Comparison of ENCODE assay signal across 32 mouse cellular contexts in genomic region chr3:133880626-133881025, GRCm38 (mm10).
DNase-seq lines count a peak whose midpoint lies in the region; ATAC-seq and TF ChIP-seq lines count a peak whose summit lies in the region.
"Had no signal": no experiment of that assay in that cellular context is flagged by ENCODE, and none has a peak within 500 bp of the region (broad histone marks: within the 10 kb centered on the region; RNA-seq: fewer than 3 reads in every experiment).

No protein-coding gene starts in this region.

- intact Hi-C loops in left cerebral cortex, postnatal 4 days (cut with DNase I) = no loop called here

- no peak overlapping the region for H3K4me2 ChIP-seq in lung, embryonic 14.5 days
- H3K4me2 ChIP-seq in embryonic facial prominence, embryonic 11.5 days (ENCODE audit: low read depth, low read length) = no peak overlapping the region
- H3K4me2 ChIP-seq: embryonic facial prominence, embryonic 13.5 days; heart, embryonic 13.5 days; hindbrain, embryonic 14.5 days; limb, embryonic 13.5 days; liver, embryonic 11.5 days; midbrain, embryonic 13.5 days; neural tube, embryonic 13.5 days had no signal

- no peak overlapping the region for H3K27ac ChIP-seq in lung, embryonic 14.5 days (ENCODE audit: low read depth)
- no peak overlapping the region for H3K27ac ChIP-seq in embryonic facial prominence, embryonic 11.5 days (replicated peaks; ENCODE audit: low read depth, low read length)
- H3K27ac ChIP-seq: embryonic facial prominence, embryonic 13.5 days; heart, embryonic 13.5 days; hindbrain, embryonic 14.5 days; limb, embryonic 13.5 days; midbrain, embryonic 13.5 days; neural tube, embryonic 13.5 days; stomach, postnatal 0 days had no signal

- no peaks in the 10 kb centered on the region for H3K36me3 ChIP-seq in lung, embryonic 14.5 days (ENCODE audit: insufficient read depth)
- H3K36me3 ChIP-seq in embryonic facial prominence, embryonic 11.5 days (replicated peaks; ENCODE audit: control insufficient read depth, insufficient read depth, low read depth, low read length) = no peaks in the 10 kb centered on the region
- H3K36me3 ChIP-seq: embryonic facial prominence, embryonic 13.5 days; heart, embryonic 13.5 days; limb, embryonic 13.5 days; midbrain, embryonic 13.5 days; neural tube, embryonic 13.5 days had no signal

- no peaks in the 10 kb centered on the region for H3K27me3 ChIP-seq in lung, embryonic 14.5 days (ENCODE audit: insufficient read depth, low read length)
- no peaks in the 10 kb centered on the region for H3K27me3 ChIP-seq in embryonic facial prominence, embryonic 11.5 days (ENCODE audit: control insufficient read depth, insufficient read depth, low read length)
- H3K27me3 ChIP-seq: embryonic facial prominence, embryonic 13.5 days; heart, embryonic 13.5 days; limb, embryonic 13.5 days; midbrain, embryonic 13.5 days; neural tube, embryonic 13.5 days had no signal

- no peak overlapping the region for H3K4me3 ChIP-seq in lung, embryonic 14.5 days (ENCODE audit: low read depth, low read length)
- H3K4me3 ChIP-seq in embryonic facial prominence, embryonic 11.5 days (ENCODE audit: low read depth, low read length) = no peak overlapping the region
- H3K4me3 ChIP-seq: embryonic facial prominence, embryonic 13.5 days; erythroblast, embryonic 14.5 days; heart, embryonic 13.5 days; limb, embryonic 13.5 days; megakaryocyte, embryonic 14.5 days; midbrain, embryonic 13.5 days; neural tube, embryonic 13.5 days had no signal

- peak; percentile 7 for DNase-seq in lung, embryonic 14.5 days
- DNase-seq in lung, postnatal 10 days = no peak
- peak; percentile 26 for DNase-seq in embryo, embryonic 10 days (ENCODE audit: low spot score)
- peak; percentile 32 for DNase-seq in embryonic facial prominence, embryonic 11.5 days (ENCODE audit: low spot score)
- DNase-seq in mesoderm, embryonic 11.5 days (ENCODE audit: low read depth, low spot score) = peak; percentile 19
- no peak for DNase-seq in left cerebral cortex, postnatal 4 days
- no peak for DNase-seq in layer of hippocampus, adult 18-20 months (ENCODE audit: low spot score in 2 of 2)
- DNase-seq: adrenal gland, adult 8-10 months; B cell, adult 2 months; cerebellum, adult 11 months; cerebellum, adult 9-10 months; gastrocnemius, postnatal 36 days; heart, postnatal 10 days; kidney, adult 11 months; kidney, postnatal 25 days; layer of hippocampus, postnatal 36 days; lung, postnatal 4 days; right cerebral cortex, postnatal 4 days; thymus, adult 18-20 months; thymus, postnatal 25 days had no signal

- no peak overlapping the region for H3K9ac ChIP-seq in lung, embryonic 14.5 days
- no peak overlapping the region for H3K9ac ChIP-seq in embryonic facial prominence, embryonic 11.5 days (replicated peaks; ENCODE audit: low read length)
- H3K9ac ChIP-seq: embryonic facial prominence, embryonic 13.5 days; heart, embryonic 13.5 days; hindbrain, embryonic 14.5 days; limb, embryonic 13.5 days; midbrain, embryonic 13.5 days; neural tube, embryonic 13.5 days had no signal

- 6% methylated on average over 1 of the region's 1 CpGs for WGBS in lung, embryonic 14.5 days
- WGBS in embryonic facial prominence, embryonic 11.5 days = 16% methylated on average over 1 of the region's 1 CpGs

- no peak for TF ChIP-seq CTCF in lung, embryonic 14.5 days (IDR thresholded peaks at IDR 0.05; ENCODE audit: low read depth)

- H3K9me3 ChIP-seq in lung, embryonic 14.5 days (ENCODE audit: low read depth, low read length) = no peaks in the 10 kb centered on the region
- no peaks in the 10 kb centered on the region for H3K9me3 ChIP-seq in embryonic facial prominence, embryonic 11.5 days (replicated peaks; ENCODE audit: control insufficient read depth, low read length)
- H3K9me3 ChIP-seq: embryonic facial prominence, embryonic 13.5 days; heart, embryonic 13.5 days; limb, embryonic 13.5 days; midbrain, embryonic 13.5 days; neural tube, embryonic 13.5 days had no signal

- no peak for ATAC-seq in lung, embryonic 14.5 days (ENCODE audit: insufficient read depth)
- ATAC-seq in embryonic facial prominence, embryonic 11.5 days (replicated peaks; ENCODE audit: insufficient number of reproducible peaks, low FRiP score, low TSS enrichment, low read depth) = no peak
- no peak for ATAC-seq in monocyte, adult 5-6 weeks (replicated peaks; ENCODE audit: insufficient number of reproducible peaks, low FRiP score, low TSS enrichment, poor library complexity, severe bottlenecking)
- ATAC-seq: activated CD4-positive, CD25-positive, alpha-beta regulatory T cell, adult 4 months; midbrain, embryonic 13.5 days had no signal

- H3K4me1 ChIP-seq in lung, embryonic 14.5 days (ENCODE audit: insufficient read depth) = no peaks in the 10 kb centered on the region
- no peaks in the 10 kb centered on the region for H3K4me1 ChIP-seq in embryonic facial prominence, embryonic 11.5 days (ENCODE audit: control insufficient read depth, insufficient read depth, low read length)

Comparison
In these comparisons a context has a peak if more than half of its experiments do, and no peak if none do; other contexts are left out.
1. DNase-seq: peak in lung, embryonic 14.5 days (single experiment), embryo, embryonic 10 days (single experiment), embryonic facial prominence, embryonic 11.5 days (single experiment) and mesoderm, embryonic 11.5 days (single experiment); none in lung, postnatal 10 days (single experiment), left cerebral cortex, postnatal 4 days (single experiment) and layer of hippocampus, adult 18-20 months (0 of 2).